Mouse (Mus musculus) midbrain, embryonic 10.5 days (tissue): ENCODE results near the gene Ddr1. TPM values are rescaled to one million over a fixed set of nuclear protein-coding genes. Genes with fewer than 3 reads are reported as not detected.

ENCODE experiments used
- DNase-seq: peaks from one replicate; pipeline ENCODE4 v3.0.0-alpha.2; 2017; ENCODE audit warnings: low spot score
- H3K27ac ChIP-seq: fragments of 300-500 bp; sonication (generic); replicated peaks from 2 replicates; pipeline ENCODE4 v1.5.1; 2016; ENCODE audit warnings: mild to moderate bottlenecking
- H3K27me3 ChIP-seq: fragments of 300-500 bp; sonication (generic); 2 replicates; pipeline ENCODE4 v1.6.1; 2016; ENCODE audit warnings: low read depth, mild to moderate bottlenecking; ENCODE audit not compliant: poor library complexity, severe bottlenecking
- H3K36me3 ChIP-seq: fragments of 300-500 bp; sonication (generic); 2 replicates; pipeline ENCODE4 v1.6.1; 2016; ENCODE audit warnings: mild to moderate bottlenecking, moderate library complexity
- H3K4me1 ChIP-seq: fragments of 300-500 bp; sonication (generic); 2 replicates; pipeline ENCODE4 v1.6.1; 2016
- H3K4me3 ChIP-seq: fragments of 300-500 bp; sonication (generic); 2 replicates; pipeline ENCODE4 v1.5.1; 2016; ENCODE audit warnings: mild to moderate bottlenecking, moderate library complexity
- H3K9me3 ChIP-seq: fragments of 300-500 bp; sonication (generic); replicated peaks from 2 replicates; pipeline ENCODE4 v1.6.1; 2016; ENCODE audit warnings: mild to moderate bottlenecking
- WGBS: fragments of 180-500 bp; shearing (Covaris S2); methylation state at CpG from one replicate; pipeline ENCODE4 v1.1.7; 2016; 5-methylcytosine and 5-hydroxymethylcytosine counted together
- polyA plus RNA-seq: library from polyadenylated mRNA; unstranded; fragments of >200 nt; fragmentation: Nextera tagmentation; extraction: Ambion mirVana; gene quantifications from 2 replicates; pipeline ENCODE4 v1.2.1, GENCODE M21; 2016

The Ddr1 gene
- polyA plus RNA-seq, 1 experiment from 2014 or later, result 142 TPM

DNA sequence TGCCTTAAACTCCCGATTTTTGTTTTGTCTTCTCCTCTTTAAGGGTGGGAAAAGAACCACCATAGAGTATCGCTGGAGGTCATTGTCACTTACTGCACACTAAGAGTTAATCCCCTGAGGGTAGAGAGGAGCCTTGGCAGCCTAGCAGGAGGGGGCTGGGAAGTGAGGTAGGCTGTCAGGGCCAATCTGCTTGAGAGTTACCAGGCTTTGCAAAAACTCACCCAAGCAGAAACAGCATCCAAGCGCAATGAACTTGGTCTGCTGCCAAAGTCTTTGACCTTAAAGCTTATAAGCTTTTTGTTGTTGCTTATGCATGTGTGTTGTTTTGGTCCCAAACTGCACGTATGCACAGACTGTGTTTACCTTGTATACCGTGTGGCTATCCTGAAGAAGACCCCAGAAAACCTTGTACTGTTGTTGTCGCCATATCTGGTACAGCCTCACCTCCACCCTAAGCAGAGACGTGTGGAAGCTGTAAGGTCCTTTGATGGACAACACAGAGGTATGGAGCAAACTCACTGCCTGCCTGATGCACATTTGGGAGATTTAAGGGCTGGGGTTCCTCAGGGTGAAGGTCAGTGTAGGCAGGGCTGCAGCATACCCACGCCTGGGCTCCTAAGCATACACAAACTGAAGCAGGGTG lies 6.4 kb upstream of the Ddr1 start:
- peaks cover 41% of the 10 kb centered on the region for H3K4me1 ChIP-seq
- WGBS, result 49% methylated on average over 8 of the region's 8 CpGs
- no peaks in the 10 kb centered on the region for H3K9me3 ChIP-seq
- H3K27me3 ChIP-seq, result no peaks in the 10 kb centered on the region
- DNase-seq, result peak; percentile 62
- H3K4me3 ChIP-seq, result peak overlapping the region; percentile 21
- peak overlapping the region; percentile 79 for H3K27ac ChIP-seq
- no peaks in the 10 kb centered on the region for H3K36me3 ChIP-seq

DNA sequence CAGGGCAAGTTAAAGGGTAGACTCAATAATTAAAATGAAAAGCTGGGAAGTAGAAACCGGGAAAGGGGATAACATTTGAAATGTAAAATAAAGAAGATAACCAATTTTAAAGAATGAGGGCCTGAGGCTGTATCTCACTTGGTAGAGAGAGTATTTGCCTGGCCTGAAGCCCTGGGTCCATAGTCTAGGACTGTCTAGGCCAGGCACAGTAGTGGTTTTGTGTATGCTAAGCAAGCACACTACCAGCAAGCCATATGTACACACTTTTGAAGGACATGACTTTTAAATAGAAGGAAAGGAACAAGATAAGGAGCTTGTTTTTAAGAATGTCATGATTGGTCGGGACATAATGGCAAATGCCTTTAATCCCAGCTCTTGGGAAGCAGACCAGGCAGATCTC lies 4.2 kb upstream of the Ddr1 start:
- DNase-seq, result no peak

DNA sequence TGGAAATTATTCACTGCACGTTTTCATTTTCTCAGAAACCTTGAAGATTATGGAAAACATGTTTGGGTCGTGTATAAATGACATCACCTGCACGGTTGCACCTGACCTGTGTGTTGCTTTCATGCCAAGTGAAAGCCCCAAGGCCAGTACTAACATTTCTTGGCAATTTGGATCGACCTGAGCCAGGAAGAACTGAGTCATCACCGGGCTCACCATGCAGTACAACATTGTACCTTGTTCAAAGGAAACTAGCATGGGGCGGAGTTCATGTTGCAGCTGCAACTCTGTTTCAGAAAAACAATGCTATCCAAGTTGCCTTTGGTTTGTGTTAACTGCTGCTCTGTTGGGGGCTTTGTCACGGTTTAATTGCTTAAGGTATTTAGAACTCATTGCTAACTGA lies 3.5 kb upstream of the Ddr1 start:
- H3K36me3 ChIP-seq, result no peaks in the 10 kb centered on the region
- no peak overlapping the region for H3K4me3 ChIP-seq
- 73% methylated on average over 7 of the region's 7 CpGs for WGBS

More for the DNA sequence above, 4.2 kb upstream of the Ddr1 start:
- Histone ChIP-seq H3K27me3 (no peaks in the 10 kb centered on the region), H3K4me1 (peaks cover 63% of the 10 kb centered on the region), H3K9me3 (no peaks in the 10 kb centered on the region), H3K27ac (no peak overlapping the region), H3K36me3 (no peaks in the 10 kb centered on the region), H3K4me3 (no peak overlapping the region)
- WGBS, result 78% methylated on average over 2 of the region's 2 CpGs

DNA sequence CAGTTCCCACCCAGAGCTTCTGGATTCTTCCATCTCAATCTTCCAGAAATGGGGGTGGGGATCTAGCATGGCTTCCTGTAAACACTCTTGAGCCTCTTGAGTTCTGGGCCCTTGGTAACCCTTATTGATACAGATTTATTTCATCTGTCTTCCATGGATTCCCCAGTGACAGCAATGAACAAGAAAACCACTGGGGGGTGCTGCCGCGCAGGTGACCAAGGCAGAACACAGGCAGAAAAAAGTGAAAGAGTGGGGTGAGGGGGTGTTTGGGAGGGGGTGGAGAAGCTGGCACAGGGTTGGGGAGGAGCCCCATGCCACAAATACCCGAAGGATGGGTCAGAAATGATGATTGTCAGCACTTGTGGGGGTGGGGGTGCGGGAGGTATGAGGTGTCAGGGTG lies 1.4 kb upstream of the Ddr1 start:
- 0 out of 2 replicates have a peak, but pooled peaks cover under 1% of the 10 kb centered on the region for H3K36me3 ChIP-seq
- H3K9me3 ChIP-seq, result no peaks in the 10 kb centered on the region
- DNase-seq, result peak; percentile 58
- WGBS, result 24% methylated on average over 4 of the region's 4 CpGs
- peak overlapping the region; percentile 100 for H3K27ac ChIP-seq
- H3K4me1 ChIP-seq, result peaks cover 59% of the 10 kb centered on the region
- peaks cover 11% of the 10 kb centered on the region; the same call in 1 of the 2 replicates for H3K27me3 ChIP-seq
- peak overlapping the region; percentile 84; the same call in 1 of the 2 replicates for H3K4me3 ChIP-seq

More for the DNA sequence above, 3.5 kb upstream of the Ddr1 start:
- no peaks in the 10 kb centered on the region for H3K27me3 ChIP-seq
- no peaks in the 10 kb centered on the region for H3K9me3 ChIP-seq
- H3K27ac ChIP-seq, result no peak overlapping the region
- no peak for DNase-seq
- peaks cover 63% of the 10 kb centered on the region for H3K4me1 ChIP-seq

DNA sequence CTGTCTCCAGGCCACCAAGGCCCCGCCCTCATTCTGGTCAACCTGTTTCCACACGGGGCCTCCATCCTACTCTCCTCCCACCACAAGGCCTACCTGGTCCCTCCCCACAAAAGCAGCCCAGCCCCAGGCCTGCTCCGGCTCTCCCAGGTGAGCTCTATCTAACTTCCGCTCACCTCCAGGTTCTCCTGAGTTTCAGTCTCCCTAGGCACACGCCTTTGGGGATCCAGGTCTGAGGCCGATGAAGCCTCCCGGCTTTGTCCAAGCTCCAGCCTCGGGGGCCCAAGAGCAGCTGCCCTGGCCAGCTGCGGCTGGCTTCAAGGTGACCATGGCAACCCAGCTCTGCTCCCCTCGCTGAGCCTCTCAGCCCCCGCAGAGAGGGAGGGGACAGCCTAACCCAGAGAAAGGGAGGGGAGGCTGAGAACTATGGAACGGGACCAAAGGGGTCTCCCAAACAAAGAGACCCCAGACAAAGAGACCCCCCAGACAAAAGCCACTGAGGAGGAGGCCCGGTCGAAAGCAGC lies 610 bp downstream of the Ddr1 start:
- Histone ChIP-seq H3K27me3 (peaks cover 23% of the 10 kb centered on the region; the same call in 1 of the 2 replicates), H3K4me3 (peak overlapping the region; percentile 84), H3K36me3 (peaks cover 20% of the 10 kb centered on the region), H3K4me1 (peaks cover 70% of the 10 kb centered on the region), H3K9me3 (no peaks in the 10 kb centered on the region), H3K27ac (peak overlapping the region; percentile 100)
- 0% methylated on average over 14 of the region's 14 CpGs for WGBS
- DNase-seq, result peak; percentile 96

DNA sequence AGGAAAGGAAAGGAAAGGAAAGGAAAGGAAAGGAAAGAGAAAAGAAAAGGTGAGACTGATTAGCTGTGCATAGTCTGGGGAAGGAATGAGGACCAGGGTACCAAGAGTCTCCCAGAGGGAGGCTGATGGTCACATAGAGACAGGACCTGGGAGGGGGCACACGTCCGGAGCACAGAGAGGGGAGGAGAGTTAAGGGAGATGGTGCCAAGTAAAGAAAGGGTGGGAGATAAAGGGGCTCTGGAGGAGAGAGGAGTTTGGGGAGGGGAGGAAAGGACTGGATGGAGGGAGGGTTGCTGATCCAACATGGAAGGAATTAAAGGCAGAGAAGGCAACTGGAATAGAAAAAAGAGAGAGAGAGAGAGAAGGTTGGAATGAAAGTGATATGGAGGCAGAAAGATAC lies 1.4 kb downstream of the Ddr1 start:
- 1% methylated on average over 2 of the region's 2 CpGs for WGBS
- DNase-seq, result no peak
- Histone ChIP-seq H3K27me3 (peaks cover 23% of the 10 kb centered on the region; the same call in 1 of the 2 replicates), H3K9me3 (no peaks in the 10 kb centered on the region), H3K4me3 (peak overlapping the region; percentile 84), H3K27ac (peak overlapping the region; percentile 100), H3K36me3 (peaks cover 22% of the 10 kb centered on the region), H3K4me1 (peaks cover 73% of the 10 kb centered on the region)

DNA sequence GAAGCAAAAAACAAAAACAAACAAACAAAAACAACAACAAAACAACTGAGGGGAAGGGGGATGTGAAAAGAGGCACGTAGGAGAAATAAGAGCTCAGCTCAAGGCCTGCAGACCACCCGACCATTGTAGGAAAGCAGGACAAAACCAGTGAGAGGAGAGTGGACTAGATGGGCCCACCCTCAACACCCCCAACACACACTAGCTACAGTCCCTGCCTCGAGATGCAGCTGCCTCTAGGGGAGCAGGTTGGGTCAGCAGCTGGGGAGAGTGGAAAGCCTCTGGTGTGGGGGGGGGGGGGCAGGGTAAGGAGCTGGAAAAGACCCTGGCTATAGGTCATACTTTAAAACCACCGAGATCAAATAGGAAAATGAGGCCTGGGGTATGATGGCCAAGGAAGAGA lies 1.8 kb downstream of the Ddr1 start:
- peaks cover 75% of the 10 kb centered on the region for H3K4me1 ChIP-seq
- peaks cover 23% of the 10 kb centered on the region for H3K36me3 ChIP-seq
- H3K27me3 ChIP-seq, result peaks cover 23% of the 10 kb centered on the region; the same call in 1 of the 2 replicates
- H3K9me3 ChIP-seq, result no peaks in the 10 kb centered on the region
- WGBS, result 1% methylated on average over 4 of the region's 4 CpGs
- DNase-seq, result peak; percentile 39
- H3K27ac ChIP-seq, result peak overlapping the region; percentile 100
- peak overlapping the region; percentile 84 for H3K4me3 ChIP-seq

DNA sequence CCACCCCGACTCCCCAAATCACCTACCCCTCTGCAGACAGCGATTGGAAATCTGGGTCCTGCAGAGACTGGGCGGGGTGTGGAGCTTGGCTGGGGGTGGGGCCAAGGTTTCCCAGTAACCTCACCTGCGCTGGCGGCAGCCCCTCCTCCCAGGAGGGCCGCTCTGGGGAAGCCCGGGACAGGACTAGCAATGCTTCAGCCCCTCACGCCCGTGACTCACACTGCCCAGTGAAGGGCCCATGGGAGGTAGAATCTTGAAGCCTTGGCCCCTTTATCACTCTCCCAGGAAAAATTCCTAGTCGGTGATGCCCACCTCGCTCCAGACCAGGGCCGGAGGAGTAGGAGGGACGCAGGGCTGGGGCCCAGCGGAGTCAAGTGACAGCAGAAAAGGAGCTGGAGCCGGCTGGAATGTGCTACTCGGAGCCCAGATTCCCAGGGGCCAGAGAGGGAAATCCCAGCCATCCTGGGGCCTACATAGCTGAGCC lies 2.4 kb downstream of the Ddr1 start:
- Histone ChIP-seq H3K27ac (peak overlapping the region; percentile 100), H3K27me3 (peaks cover 23% of the 10 kb centered on the region; the same call in 1 of the 2 replicates), H3K4me3 (peak overlapping the region; percentile 84), H3K4me1 (peaks cover 81% of the 10 kb centered on the region), H3K36me3 (peaks cover 28% of the 10 kb centered on the region), H3K9me3 (no peaks in the 10 kb centered on the region)
- WGBS, result under 1% methylated on average over 16 of the region's 16 CpGs
- DNase-seq, result peak; percentile 63

DNA sequence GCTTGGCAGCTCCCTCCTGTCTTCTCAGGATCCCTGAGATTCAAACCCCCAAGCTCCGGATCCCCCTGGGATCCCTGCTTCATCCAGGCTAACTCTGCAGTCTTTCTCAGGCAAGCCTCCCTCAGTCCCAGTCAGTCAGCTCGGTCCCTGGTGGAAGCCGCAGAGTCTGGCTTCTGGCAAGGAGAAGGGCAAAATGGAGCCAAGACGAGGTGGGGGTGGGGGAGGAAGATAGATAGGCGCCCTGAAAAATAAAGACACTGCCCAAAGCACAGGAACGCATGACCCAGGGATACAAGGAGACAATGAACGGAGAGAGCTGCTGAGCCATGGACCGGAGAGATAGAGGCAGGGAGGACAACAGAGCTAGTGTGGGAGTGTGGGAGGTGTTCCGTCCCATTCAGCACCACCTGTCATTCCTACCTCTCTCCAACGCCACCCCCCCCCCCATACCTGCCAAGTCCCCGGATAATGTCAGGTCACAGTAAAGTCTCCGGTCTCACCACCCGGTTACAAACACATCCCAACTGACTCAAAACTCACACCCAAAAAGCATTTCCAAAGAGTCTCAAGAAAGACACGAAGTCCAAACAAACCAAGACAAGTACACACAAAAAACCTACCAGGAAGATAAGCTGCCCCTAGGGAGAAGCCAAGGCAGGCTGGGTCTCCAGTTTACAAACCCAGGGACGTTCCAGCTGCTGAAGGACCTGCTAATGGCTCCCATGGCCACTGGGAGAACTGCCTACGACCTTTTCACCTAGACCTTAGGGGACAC lies 3.0 kb downstream of the Ddr1 start:
- peak; percentile 55 for DNase-seq
- Histone ChIP-seq H3K27me3 (peaks cover 23% of the 10 kb centered on the region; the same call in 1 of the 2 replicates), H3K9me3 (no peaks in the 10 kb centered on the region), H3K4me3 (peak overlapping the region; percentile 84), H3K4me1 (peaks cover 81% of the 10 kb centered on the region), H3K36me3 (peaks cover 35% of the 10 kb centered on the region), H3K27ac (peak overlapping the region; percentile 100)
- 1% methylated on average over 16 of the region's 16 CpGs for WGBS

DNA sequence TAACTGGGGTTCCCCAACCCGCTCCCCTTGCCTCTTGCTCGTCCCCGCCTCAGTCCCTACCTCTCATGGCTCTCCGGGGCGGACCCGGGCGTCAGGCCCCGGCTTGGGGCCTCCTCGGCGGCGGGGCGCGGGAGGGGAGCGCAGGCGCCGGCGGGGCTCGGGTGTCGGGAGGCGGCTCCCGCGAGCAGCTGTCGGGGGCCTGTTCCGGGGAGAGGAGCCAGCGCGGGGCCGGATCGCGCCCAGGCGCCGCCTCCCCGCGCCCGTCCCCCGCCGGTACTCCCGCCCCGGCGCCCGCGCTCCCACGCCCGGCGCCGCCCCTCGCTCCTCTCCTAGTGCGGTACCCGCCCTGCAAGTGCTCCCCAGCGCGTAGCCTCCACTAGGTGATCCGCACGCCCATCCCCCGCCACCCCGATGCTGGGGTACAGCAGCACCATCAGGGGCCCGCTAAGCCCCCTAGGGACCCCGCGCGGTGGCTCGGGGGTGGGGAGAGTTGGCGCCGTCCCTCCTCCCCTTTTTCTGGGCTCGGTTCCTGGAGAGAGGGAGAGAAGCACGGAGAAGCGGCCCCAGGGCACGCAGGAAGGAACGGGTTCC lies 4.0 kb downstream of the Ddr1 start:
- under 1% methylated on average over 65 of the region's 66 CpGs for WGBS
- peak overlapping the region; percentile 100 for H3K27ac ChIP-seq
- H3K9me3 ChIP-seq, result peaks cover 5% of the 10 kb centered on the region
- H3K4me1 ChIP-seq, result peaks cover 72% of the 10 kb centered on the region
- peak; percentile 66 for DNase-seq
- H3K4me3 ChIP-seq, result peak overlapping the region; percentile 84
- peaks cover 23% of the 10 kb centered on the region; the same call in 1 of the 2 replicates for H3K27me3 ChIP-seq
- H3K36me3 ChIP-seq, result peaks cover 44% of the 10 kb centered on the region

DNA sequence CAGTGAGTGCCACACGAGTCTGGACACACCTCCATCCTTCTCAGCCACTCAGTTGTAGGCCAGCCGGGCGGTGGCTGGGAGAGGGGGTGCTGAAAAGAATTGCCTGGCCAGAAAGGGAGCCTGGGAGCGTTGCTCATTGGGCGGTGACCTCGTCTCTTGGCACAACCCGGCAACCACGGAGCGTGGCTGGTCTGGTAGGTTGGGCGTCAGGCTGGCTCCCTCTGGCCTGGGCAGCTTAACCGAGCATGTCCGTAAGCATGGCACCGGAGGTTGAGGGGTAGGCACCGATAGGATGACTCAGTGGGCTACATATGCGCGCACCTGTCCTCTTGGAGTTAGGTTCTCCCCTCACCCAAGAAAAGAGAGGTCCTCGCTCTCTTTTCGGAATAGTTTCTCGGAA lies 4.5 kb downstream of the Ddr1 start:
- H3K4me1 ChIP-seq, result peaks cover 66% of the 10 kb centered on the region
- WGBS, result 3% methylated on average over 19 of the region's 19 CpGs
- H3K9me3 ChIP-seq, result peaks cover 8% of the 10 kb centered on the region
- DNase-seq, result peak; percentile 60
- peaks cover 23% of the 10 kb centered on the region; the same call in 1 of the 2 replicates for H3K27me3 ChIP-seq
- H3K36me3 ChIP-seq, result peaks cover 49% of the 10 kb centered on the region
- H3K4me3 ChIP-seq, result peak overlapping the region; percentile 84
- H3K27ac ChIP-seq, result peak overlapping the region; percentile 100

DNA sequence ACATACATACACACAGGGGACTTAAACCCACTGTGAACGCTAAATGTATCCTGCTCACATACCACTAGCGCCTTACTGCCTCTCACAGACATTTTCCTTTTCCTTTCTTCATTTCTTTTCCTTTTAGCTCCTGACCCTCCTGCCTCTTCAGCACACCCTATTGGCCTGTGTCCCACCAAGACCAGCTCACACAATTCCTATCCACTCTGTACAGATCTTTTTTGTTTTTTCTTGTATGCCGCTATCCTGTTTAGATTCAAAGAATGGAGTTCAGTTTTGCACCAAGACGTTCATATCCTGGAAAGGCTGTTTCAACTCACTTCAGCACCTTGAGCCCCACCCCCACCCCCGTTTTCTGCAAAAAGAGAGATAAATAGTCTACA lies 5.9 kb downstream of the Ddr1 start:
- WGBS, result 31% methylated on average over 5 of the region's 5 CpGs
- H3K27me3 ChIP-seq, result peaks cover 23% of the 10 kb centered on the region; the same call in 1 of the 2 replicates
- DNase-seq, result no peak

More for the DNA sequence above, 5.9 kb downstream of the Ddr1 start:
- peak overlapping the region; percentile 100 for H3K27ac ChIP-seq
- peak overlapping the region; percentile 84 for H3K4me3 ChIP-seq
- peaks cover 8% of the 10 kb centered on the region for H3K9me3 ChIP-seq
- H3K4me1 ChIP-seq, result peaks cover 54% of the 10 kb centered on the region
- peaks cover 64% of the 10 kb centered on the region for H3K36me3 ChIP-seq
